ENCODE assay signal across 9 mouse cellular contexts in genomic region chr2:157605025-157605675, GRCm38 (mm10). TPM values are rescaled to one million over a fixed set of nuclear protein-coding genes. Genes with fewer than 3 reads are reported as not detected.
A peak's percentile ranks its signal among the peaks of the same experiment; 100 is the strongest.
DNase-seq lines count a peak whose midpoint lies in the region; ATAC-seq and TF ChIP-seq lines count a peak whose summit lies in the region.
"Had no signal": no experiment of that assay in that cellular context is flagged by ENCODE, and none has a peak within 500 bp of the region (broad histone marks: within the 10 kb centered on the region; RNA-seq: fewer than 3 reads in every experiment).

No protein-coding gene starts in this region.

- peak; percentile 97 for TF ChIP-seq CTCF in liver, adult 2 months (IDR thresholded peaks at IDR 0.05; ENCODE audit: low read depth, low read length)
- peak; percentile 100 for TF ChIP-seq CTCF in testis, adult 2 months (IDR thresholded peaks at IDR 0.05; ENCODE audit: control insufficient read depth, insufficient read depth, insufficient replicate concordance, low read depth, low read length)

- TF ChIP-seq POLR2A in liver, adult 2 months (IDR thresholded peaks at IDR 0.05; ENCODE audit: extremely low read depth, insufficient read depth, low read length), result no peak
- TF ChIP-seq POLR2A in testis, adult 2 months (IDR thresholded peaks at IDR 0.05; ENCODE audit: control insufficient read depth, low read depth, low read length), result no peak

- H3K9me3 ChIP-seq in neural tube, embryonic 14.5 days (ENCODE audit: control insufficient read depth, low read length), result no peaks in the 10 kb centered on the region
- H3K9me3 ChIP-seq: embryonic facial prominence, embryonic 15.5 days had no signal

- no peak overlapping the region for H3K4me3 ChIP-seq in liver, adult 2 months (ENCODE audit: insufficient read depth, low read depth, low read length)
- H3K4me3 ChIP-seq in neural tube, embryonic 14.5 days (ENCODE audit: low read depth, low read length), result no peak overlapping the region
- no peak overlapping the region for H3K4me3 ChIP-seq in testis, adult 2 months (ENCODE audit: control insufficient read depth, low read depth, low read length)
- H3K4me3 ChIP-seq: embryonic facial prominence, embryonic 15.5 days had no signal

- 11% methylated on average over 18 of the region's 18 CpGs for WGBS in liver, adult 2 months
- 6% methylated on average over 18 of the region's 18 CpGs for whole genome bisulfite sequencing in neural tube, embryonic 14.5 days

- H3K27me3 ChIP-seq in liver, adult 2 months (ENCODE audit: control insufficient read depth, insufficient read depth, low read length), result no peaks in the 10 kb centered on the region
- H3K27me3 ChIP-seq in neural tube, embryonic 14.5 days (ENCODE audit: control insufficient read depth, insufficient read depth, low read length), result no peaks in the 10 kb centered on the region
- no peaks in the 10 kb centered on the region for H3K27me3 ChIP-seq in testis, adult 2 months (ENCODE audit: control insufficient read depth, insufficient read depth, low read length)

- peak; percentile 83 for DNase-seq in A20 (ENCODE audit: low read depth, low spot score)
- DNase-seq in adrenal gland, postnatal 10 days, result peak; percentile 90
- peak; percentile 64 for DNase-seq in embryo, embryonic 11.5 days (ENCODE audit: low read depth, low spot score)
- peak; percentile 50 to 85 for DNase-seq in heart, adult 18-20 months
- DNase-seq in kidney, adult 9 months, result peak; percentile 66
- no peak for DNase-seq in liver, adult 2 months (ENCODE audit: extremely low read depth, low read depth, low spot score)

- no peak overlapping the region for H3K9ac ChIP-seq in liver, adult 2 months (ENCODE audit: low read depth, low read length)
- no peak overlapping the region for H3K9ac ChIP-seq in neural tube, embryonic 14.5 days (replicated peaks; ENCODE audit: low read depth, low read length)
- H3K9ac ChIP-seq: embryonic facial prominence, embryonic 15.5 days had no signal

- no peaks in the 10 kb centered on the region for H3K4me1 ChIP-seq in liver, adult 2 months (ENCODE audit: control insufficient read depth, insufficient read depth, low read length)
- peaks cover 15% of the 10 kb centered on the region; the same call in 1 of the 2 replicates for H3K4me1 ChIP-seq in neural tube, embryonic 14.5 days (ENCODE audit: control insufficient read depth, insufficient read depth, low read length)
- peaks cover 5% of the 10 kb centered on the region for H3K4me1 ChIP-seq in testis, adult 2 months (ENCODE audit: control insufficient read depth, insufficient read depth, low read length)

- no peak overlapping the region for H3K4me2 ChIP-seq in neural tube, embryonic 14.5 days (ENCODE audit: low read depth, low read length)
- H3K4me2 ChIP-seq: embryonic facial prominence, embryonic 15.5 days had no signal

- ATAC-seq in neural tube, embryonic 14.5 days (ENCODE audit: low read depth), result peak; percentile 64; the same call in 1 of the 2 replicates

- H3K27ac ChIP-seq in liver, adult 2 months (replicated peaks; ENCODE audit: insufficient read depth, low read depth, low read length), result no peak overlapping the region
- H3K27ac ChIP-seq in neural tube, embryonic 14.5 days (ENCODE audit: low read depth, low read length), result no peak overlapping the region
- no peak overlapping the region for H3K27ac ChIP-seq in testis, adult 2 months (ENCODE audit: control insufficient read depth, insufficient read depth, low read depth, low read length)
- H3K27ac ChIP-seq: embryonic facial prominence, embryonic 15.5 days had no signal

- H3K79me2 ChIP-seq in liver, adult 2 months (ENCODE audit: control insufficient read depth, insufficient read depth, low read length), result no peaks in the 10 kb centered on the region

- no peaks in the 10 kb centered on the region for H3K36me3 ChIP-seq in liver, adult 2 months (ENCODE audit: control insufficient read depth, insufficient read depth, low read length)
- H3K36me3 ChIP-seq in neural tube, embryonic 14.5 days (ENCODE audit: control insufficient read depth, insufficient read depth, low read length), result no peaks in the 10 kb centered on the region
- no peaks in the 10 kb centered on the region for H3K36me3 ChIP-seq in testis, adult 2 months (ENCODE audit: control insufficient read depth, insufficient read depth, low read length)
- H3K36me3 ChIP-seq: embryonic facial prominence, embryonic 15.5 days had no signal

RNA-seq across cellular contexts. Expression of gene Blcap, which starts 34.1 kb away (rescaled TPM):
- 10 to 100 TPM; 79.7 to 99.3 TPM for total RNA-seq in adrenal gland, postnatal 10 days (2021)
- total RNA-seq in heart, adult 18-20 months (2021), result 10 to 100 TPM; 55.1 to 56.2 TPM
- total RNA-seq in liver, adult 2 months (2014; rRNA removed), result 14.1 and 16.3 TPM in 2 replicates
- polyA plus RNA-seq in liver, adult 2 months (2012; rRNA removed), result 33.1 and 37.9 TPM in 2 replicates
- 244 and 299 TPM in 2 replicates for polyA plus RNA-seq in neural tube, embryonic 14.5 days (2014; fragmentation: Nextera tagmentation; extraction: Ambion mirVana)
- 31.4 and 35.0 TPM in 2 replicates for polyA plus RNA-seq in testis, adult 2 months (2012; rRNA removed)

RNA-seq across cellular contexts. Expression of gene Nnat, which starts 45.3 kb away (rescaled TPM):
- total RNA-seq in adrenal gland, postnatal 10 days (2021), result 100 to 1,000 TPM; 184 to 187 TPM
- total RNA-seq in heart, adult 18-20 months (2021), result 1 to 10 TPM in 1 of 2 experiments, under 1 TPM in 1; 0.36 to 3.1 TPM
- 0.34 TPM in 1 of 2 replicates, not detected in the other for total RNA-seq in liver, adult 2 months (2014; rRNA removed)
- polyA plus RNA-seq in liver, adult 2 months (2012; rRNA removed), result 0.24 TPM in 1 of 2 replicates, not detected in the other
- 2,798 and 3,566 TPM in 2 replicates for polyA plus RNA-seq in neural tube, embryonic 14.5 days (2014; fragmentation: Nextera tagmentation; extraction: Ambion mirVana)
- polyA plus RNA-seq in testis, adult 2 months (2012; rRNA removed), result 1.4 and 1.7 TPM in 2 replicates

Comparison
In these comparisons a context has a peak if more than half of its experiments do, and no peak if none do; other contexts are left out.
1. RNA of gene Nnat, which starts 45.3 kb away (total RNA-seq): 184 to 187 TPM in adrenal gland, postnatal 10 days; 0.36 to 3.1 TPM in heart, adult 18-20 months and 0.34 TPM in liver, adult 2 months; every median in the first group is over 10 times any median in the second.